Mouse (Mus musculus): ENCODE data around the gene Enthd1. TPM values are rescaled to one million over a fixed set of nuclear protein-coding genes. Genes with fewer than 3 reads are reported as not detected.
A peak's percentile ranks its signal among the peaks of the same experiment; 100 is the strongest.
"Not testable (repeated sequence)": the region's sequence is repeated elsewhere in the genome, so short reads cannot be mapped to it uniquely, and the experiment has no call there.

The Enthd1 gene
- total and polyA plus RNA-seq, 3 experiments, result not detected

- TF ChIP-seq CHD2 (IDR thresholded peaks at IDR 0.05; ENCODE audit: low read length), result no peak
- no peak for TF ChIP-seq ZC3H11A (IDR thresholded peaks at IDR 0.05; ENCODE audit: low read depth, low read length)
- no peak for TF ChIP-seq TBP (conservative IDR thresholded peaks at IDR 0.05; ENCODE audit: low read depth, low read length)
- TF ChIP-seq POLR2AphosphoS2 (IDR thresholded peaks at IDR 0.05; ENCODE audit: low read depth, low read length), result no peak
These were observed 17.9 kb upstream of the Enthd1 start (continued) for GRCm38 (mm10) chr15:80582581-80583495.

DNA sequence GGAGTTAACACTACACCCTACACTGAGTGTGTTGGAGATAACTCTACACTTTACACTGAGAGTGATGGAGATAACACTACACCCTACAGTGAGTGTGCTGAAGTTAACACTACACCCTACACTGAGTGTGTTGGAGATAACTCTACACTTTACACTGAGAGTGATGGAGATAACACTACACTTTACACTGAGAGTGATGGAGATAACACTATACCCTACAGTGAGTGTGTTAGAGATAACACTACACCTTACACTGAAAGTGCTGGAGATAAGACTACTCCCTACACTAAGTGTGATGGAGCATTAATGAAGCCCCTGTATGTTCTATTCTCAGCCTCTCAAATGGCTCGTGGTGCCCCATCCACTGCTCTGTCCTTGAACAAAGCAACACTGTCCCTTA, 15.6 kb upstream of the Enthd1 start:
- H3K4me3 ChIP-seq (replicated peaks in 1 of 3; ENCODE audit: low read depth in 2 of 3, low read length in 2 of 3, poor library complexity in 1 of 3); in situ Hi-C loops (cut with MboI; ENCODE audit: low pct_ligation_motif_present, low pct_unique_long_range_greater_than_20kb, low sequenced_read_pairs); H3K9me3 ChIP-seq (replicated peaks; ENCODE audit: low read length); H3K79me2 ChIP-seq (replicated peaks; ENCODE audit: control insufficient read depth, extremely low read depth, insufficient read depth, poor library complexity, severe bottlenecking); dilution Hi-C loops (cut with MboI; ENCODE audit: extremely low pct_ligation_motif_present, extremely low pct_unique_long_range_greater_than_20kb, low sequenced_read_pairs); DNase-seq (ENCODE audit: extremely low read depth); H3K9ac ChIP-seq (ENCODE audit: insufficient read depth, low read depth); H3K27me3 ChIP-seq (replicated peaks); H3K36me3 ChIP-seq (replicated peaks in 1 of 2; ENCODE audit: control insufficient read depth in 1 of 2, insufficient read depth in 1 of 2, low read length in 1 of 2); H3K27ac ChIP-seq (ENCODE audit: insufficient read depth, low read depth): not testable (repeated sequence)
- H3K4me1 ChIP-seq (ENCODE audit: control insufficient read depth in 1 of 2, insufficient read depth in 2 of 2), result peaks cover 19 to 48% of the 10 kb centered on the region in 2 experiments
- 0 out of 2 replicates have a peak overlapping the region, but pooled peaks have one; percentile 17 for H3K4me2 ChIP-seq (ENCODE audit: insufficient read depth, low read depth, poor library complexity, severe bottlenecking)
- TF ChIP-seq ZMIZ1 (IDR thresholded peaks at IDR 0.05; ENCODE audit: low read depth, low read length) (peak; percentile 95), POLR2A (IDR thresholded peaks at IDR 0.05; ENCODE audit: low read depth, low read length) (peak; percentile 38; the same call in 1 of the 2 replicates), TBP (conservative IDR thresholded peaks at IDR 0.05; ENCODE audit: low read depth, low read length) (peak; percentile 88)

DNA sequence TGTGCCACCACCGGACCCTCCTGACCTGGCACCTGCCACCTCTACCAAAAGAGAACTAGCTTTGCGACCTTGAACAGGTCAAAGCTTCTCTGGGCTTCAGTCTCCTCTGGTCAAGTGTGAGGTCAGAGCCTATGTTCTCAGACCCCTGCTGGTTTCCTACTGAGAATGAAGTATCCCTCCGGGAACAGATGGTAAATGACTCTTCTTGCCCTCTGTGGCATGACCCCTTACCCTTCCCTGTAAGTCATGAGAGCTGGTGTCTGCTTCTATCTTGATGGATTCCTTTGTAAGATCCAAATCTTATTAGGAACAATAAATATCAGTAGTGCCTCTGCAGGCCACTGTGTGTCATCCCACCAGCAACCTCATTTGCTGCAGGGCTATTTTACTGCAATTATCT, 14.2 kb upstream of the Enthd1 start:
- no peak overlapping the region for H3K4me2 ChIP-seq (ENCODE audit: insufficient read depth, low read depth, poor library complexity, severe bottlenecking)
- no peak overlapping the region for H3K27ac ChIP-seq (ENCODE audit: insufficient read depth, low read depth)
- no peak overlapping the region for H3K9ac ChIP-seq (ENCODE audit: insufficient read depth, low read depth)
- H3K27me3 ChIP-seq (replicated peaks), result peaks cover 2% of the 10 kb centered on the region
- DNase-seq (ENCODE audit: extremely low read depth), result no peak
- no peak overlapping the region for H3K4me3 ChIP-seq (replicated peaks in 1 of 3; ENCODE audit: low read depth in 2 of 3, low read length in 2 of 3, poor library complexity in 1 of 3)
- H3K4me1 ChIP-seq (ENCODE audit: control insufficient read depth in 1 of 2, insufficient read depth in 2 of 2), result peaks cover 19 to 48% of the 10 kb centered on the region in 2 experiments
- H3K36me3 ChIP-seq (replicated peaks in 1 of 2; ENCODE audit: control insufficient read depth in 1 of 2, insufficient read depth in 1 of 2, low read length in 1 of 2), result no peaks in the 10 kb centered on the region
- TF ChIP-seq MXI1 (IDR thresholded peaks at IDR 0.05; ENCODE audit: low read depth, low read length) (no peak), MAFK (IDR thresholded peaks at IDR 0.05; ENCODE audit: insufficient replicate concordance, low read length) (no peak), TBP (conservative IDR thresholded peaks at IDR 0.05; ENCODE audit: low read depth, low read length) (no peak), ZMIZ1 (IDR thresholded peaks at IDR 0.05; ENCODE audit: low read depth, low read length) (no peak), CHD2 (IDR thresholded peaks at IDR 0.05; ENCODE audit: low read length) (no peak), RCOR1 (conservative IDR thresholded peaks at IDR 0.05; ENCODE audit: low read depth, low read length) (no peak), USF1 (IDR thresholded peaks at IDR 0.05; ENCODE audit: low read depth, low read length) (no peak), MAX (IDR thresholded peaks at IDR 0.05; ENCODE audit: low read length) (no peak), POLR2A (IDR thresholded peaks at IDR 0.05; ENCODE audit: low read depth, low read length) (no peak), ZC3H11A (IDR thresholded peaks at IDR 0.05; ENCODE audit: low read depth, low read length) (no peak), NELFE (IDR thresholded peaks at IDR 0.05; ENCODE audit: low read depth, low read length) (no peak), RAD21 (IDR thresholded peaks at IDR 0.05; ENCODE audit: low read depth, low read length) (no peak)
- dilution Hi-C loops (cut with MboI; ENCODE audit: extremely low pct_ligation_motif_present, extremely low pct_unique_long_range_greater_than_20kb, low sequenced_read_pairs) (no loop called here), in situ Hi-C loops (cut with MboI; ENCODE audit: low pct_ligation_motif_present, low pct_unique_long_range_greater_than_20kb, low sequenced_read_pairs) (no loop called here)
- H3K79me2 ChIP-seq (replicated peaks; ENCODE audit: control insufficient read depth, extremely low read depth, insufficient read depth, poor library complexity, severe bottlenecking), result no peaks in the 10 kb centered on the region
- no peaks in the 10 kb centered on the region for H3K9me3 ChIP-seq (replicated peaks; ENCODE audit: low read length)

All from CH12.LX (cell line).